Mouse (Mus musculus): ENCODE results near the gene Cel. TPM values are rescaled to one million over a fixed set of nuclear protein-coding genes. Genes with fewer than 3 reads are reported as not detected.

Gene Cel
- polyA plus RNA-seq, 1 experiment = 0.49 TPM

GRCm38 (mm10) chr2:28532938-28533771, 30.0 kb downstream of the Cel start:
- Histone ChIP-seq H3K4me3 (ENCODE audit: control insufficient read depth, insufficient read depth, low read length) (peak overlapping the region; percentile 49), H3K27ac (ENCODE audit: control insufficient read depth, insufficient read depth, low read length) (no peak overlapping the region), H3K27me3 (ENCODE audit: control insufficient read depth, insufficient read depth, low read length) (no peaks in the 10 kb centered on the region), H3K36me3 (ENCODE audit: control insufficient read depth, insufficient read depth, low read length) (no peaks in the 10 kb centered on the region), H3K4me1 (replicated peaks; ENCODE audit: control insufficient read depth, insufficient read depth, low read length) (peaks cover 13% of the 10 kb centered on the region)
- DNase-seq = peak; percentile 71
- WGBS = 3% methylated on average over 49 of the region's 49 CpGs
- 0 out of 2 replicates have a peak, but pooled peaks have one; percentile 27 for TF ChIP-seq POLR2A (IDR thresholded peaks at IDR 0.05; ENCODE audit: control insufficient read depth, extremely low read depth, insufficient read depth, low read length, poor library complexity)
- peak; percentile 10; the same call in 1 of the 2 replicates for TF ChIP-seq CTCF (IDR thresholded peaks at IDR 0.05; ENCODE audit: borderline replicate concordance, control insufficient read depth, extremely low read depth, insufficient read depth, low read length, poor library complexity)

- no peaks in the 10 kb centered on the region for H3K36me3 ChIP-seq (ENCODE audit: control insufficient read depth, insufficient read depth, low read length)
- H3K4me1 ChIP-seq (replicated peaks; ENCODE audit: control insufficient read depth, insufficient read depth, low read length) = peaks cover 20% of the 10 kb centered on the region
- H3K27me3 ChIP-seq (ENCODE audit: control insufficient read depth, insufficient read depth, low read length) = no peaks in the 10 kb centered on the region
- DNase-seq = no peak
- WGBS = 86% methylated on average over 7 of the region's 7 CpGs
- TF ChIP-seq POLR2A (IDR thresholded peaks at IDR 0.05; ENCODE audit: control insufficient read depth, extremely low read depth, insufficient read depth, low read length, poor library complexity) (no peak), CTCF (IDR thresholded peaks at IDR 0.05; ENCODE audit: borderline replicate concordance, control insufficient read depth, extremely low read depth, insufficient read depth, low read length, poor library complexity) (no peak)
- no peak overlapping the region for H3K4me3 ChIP-seq (ENCODE audit: control insufficient read depth, insufficient read depth, low read length)
- H3K27ac ChIP-seq (ENCODE audit: control insufficient read depth, insufficient read depth, low read length) = no peak overlapping the region
These were observed 32.9 kb downstream of the Cel start for GRCm38 (mm10) chr2:28530311-28530710.

GRCm38 (mm10) chr2:28529856-28530255, 33.3 kb downstream of the Cel start:
- H3K27ac ChIP-seq (ENCODE audit: control insufficient read depth, insufficient read depth, low read length) = no peak overlapping the region
- H3K4me1 ChIP-seq (replicated peaks; ENCODE audit: control insufficient read depth, insufficient read depth, low read length) = peaks cover 21% of the 10 kb centered on the region
- H3K36me3 ChIP-seq (ENCODE audit: control insufficient read depth, insufficient read depth, low read length) = no peaks in the 10 kb centered on the region
- H3K27me3 ChIP-seq (ENCODE audit: control insufficient read depth, insufficient read depth, low read length) = no peaks in the 10 kb centered on the region
- no peak for DNase-seq
- WGBS = 92% methylated on average over 4 of the region's 4 CpGs
- no peak overlapping the region for H3K4me3 ChIP-seq (ENCODE audit: control insufficient read depth, insufficient read depth, low read length)
- no peak for TF ChIP-seq CTCF (IDR thresholded peaks at IDR 0.05; ENCODE audit: borderline replicate concordance, control insufficient read depth, extremely low read depth, insufficient read depth, low read length, poor library complexity)
- TF ChIP-seq POLR2A (IDR thresholded peaks at IDR 0.05; ENCODE audit: control insufficient read depth, extremely low read depth, insufficient read depth, low read length, poor library complexity) = no peak

GRCm38 (mm10) chr2:28528354-28528730, 34.9 kb downstream of the Cel start:
- no peaks in the 10 kb centered on the region for H3K27me3 ChIP-seq (ENCODE audit: control insufficient read depth, insufficient read depth, low read length)
- no peak overlapping the region for H3K4me3 ChIP-seq (ENCODE audit: control insufficient read depth, insufficient read depth, low read length)
- 94% methylated on average over 7 of the region's 7 CpGs for WGBS
- H3K4me1 ChIP-seq (replicated peaks; ENCODE audit: control insufficient read depth, insufficient read depth, low read length) = peaks cover 18% of the 10 kb centered on the region
- H3K36me3 ChIP-seq (ENCODE audit: control insufficient read depth, insufficient read depth, low read length) = no peaks in the 10 kb centered on the region
- no peak for TF ChIP-seq CTCF (IDR thresholded peaks at IDR 0.05; ENCODE audit: borderline replicate concordance, control insufficient read depth, extremely low read depth, insufficient read depth, low read length, poor library complexity)
- TF ChIP-seq POLR2A (IDR thresholded peaks at IDR 0.05; ENCODE audit: control insufficient read depth, extremely low read depth, insufficient read depth, low read length, poor library complexity) = no peak
- no peak for DNase-seq
- H3K27ac ChIP-seq (ENCODE audit: control insufficient read depth, insufficient read depth, low read length) = no peak overlapping the region

GRCm38 (mm10) chr2:28527436-28528353, 35.5 kb downstream of the Cel start:
- Histone ChIP-seq H3K4me3 (ENCODE audit: control insufficient read depth, insufficient read depth, low read length) (no peak overlapping the region), H3K4me1 (replicated peaks; ENCODE audit: control insufficient read depth, insufficient read depth, low read length) (peaks cover 18% of the 10 kb centered on the region), H3K27ac (ENCODE audit: control insufficient read depth, insufficient read depth, low read length) (no peak overlapping the region), H3K36me3 (ENCODE audit: control insufficient read depth, insufficient read depth, low read length) (no peaks in the 10 kb centered on the region), H3K27me3 (ENCODE audit: control insufficient read depth, insufficient read depth, low read length) (no peaks in the 10 kb centered on the region)
- 94% methylated on average over 20 of the region's 20 CpGs for WGBS
- no peak for DNase-seq
- TF ChIP-seq POLR2A (IDR thresholded peaks at IDR 0.05; ENCODE audit: control insufficient read depth, extremely low read depth, insufficient read depth, low read length, poor library complexity) (no peak), CTCF (IDR thresholded peaks at IDR 0.05; ENCODE audit: borderline replicate concordance, control insufficient read depth, extremely low read depth, insufficient read depth, low read length, poor library complexity) (no peak)
